Mouse (Mus musculus): ENCODE measurements at regions not wholly inside any gene's neighbourhood (a gene's known extent, or its start where the extent isn't known, plus 50 kb on each side); places are given as distances from the start of the nearest gene placed in this dataset.

GRCm38 (mm10) chr12:25623449-25623848 lies 526.5 kb upstream of the Id2 start:
- no peak for DNase-seq
- no peak for TF ChIP-seq CTCF (IDR thresholded peaks at IDR 0.05)
- H3K27ac ChIP-seq = no peak overlapping the region
- intact Hi-C loops (cut with DNase I) = no loop called here
- no peak overlapping the region for H3K4me3 ChIP-seq

GRCm38 (mm10) chr12:25621142-25621541 lies 524.2 kb upstream of the Id2 start:
- peak; percentile 21 for DNase-seq

GRCm38 (mm10) chr12:25617521-25617920 lies 520.6 kb upstream of the Id2 start:
- no peak for TF ChIP-seq CTCF (IDR thresholded peaks at IDR 0.05)
- intact Hi-C loops (cut with DNase I) = no loop called here
- no peak overlapping the region for H3K4me3 ChIP-seq
- H3K27ac ChIP-seq = no peak overlapping the region
- no peak for DNase-seq

More at GRCm38 (mm10) chr12:25621142-25621541, 524.2 kb upstream of the Id2 start:
- no peak for TF ChIP-seq CTCF (IDR thresholded peaks at IDR 0.05)
- H3K4me3 ChIP-seq = no peak overlapping the region
- no peak overlapping the region for H3K27ac ChIP-seq
- intact Hi-C loops (cut with DNase I) = no loop called here

GRCm38 (mm10) chr12:25615377-25615776 lies 518.4 kb upstream of the Id2 start:
- intact Hi-C loops (cut with DNase I) = no loop called here
- no peak for DNase-seq
- Histone ChIP-seq H3K4me3 (no peak overlapping the region), H3K27ac (no peak overlapping the region)
- TF ChIP-seq CTCF (IDR thresholded peaks at IDR 0.05) = no peak

GRCm38 (mm10) chr12:25613473-25613872 lies 516.5 kb upstream of the Id2 start:
- no peak for DNase-seq
- Histone ChIP-seq H3K4me3 (no peak overlapping the region), H3K27ac (no peak overlapping the region)
- intact Hi-C loops (cut with DNase I) = no loop called here
- TF ChIP-seq CTCF (IDR thresholded peaks at IDR 0.05) = no peak

- Histone ChIP-seq H3K27ac (no peak overlapping the region), H3K4me3 (no peak overlapping the region)
- intact Hi-C loops (cut with DNase I) = no loop called here
- TF ChIP-seq CTCF (IDR thresholded peaks at IDR 0.05) = no peak
- peak; percentile 64 for DNase-seq
These were observed 512.1 kb upstream of the Id2 start for GRCm38 (mm10) chr12:25609045-25609444.

- DNase-seq = no peak
- intact Hi-C loops (cut with DNase I) = no loop called here
- H3K4me3 ChIP-seq = no peak overlapping the region
- no peak for TF ChIP-seq CTCF (IDR thresholded peaks at IDR 0.05)
- no peak overlapping the region for H3K27ac ChIP-seq
These were observed 508.5 kb upstream of the Id2 start for GRCm38 (mm10) chr12:25605396-25605795.

- no peak for DNase-seq
- no peak for TF ChIP-seq CTCF (IDR thresholded peaks at IDR 0.05)
- intact Hi-C loops (cut with DNase I) = no loop called here
- no peak overlapping the region for H3K27ac ChIP-seq
- H3K4me3 ChIP-seq = no peak overlapping the region
These were observed 493.3 kb upstream of the Id2 start for GRCm38 (mm10) chr12:25590262-25590661.

- H3K27ac ChIP-seq = no peak overlapping the region
- TF ChIP-seq CTCF (IDR thresholded peaks at IDR 0.05) = no peak
- peak; percentile 21 for DNase-seq
- intact Hi-C loops (cut with DNase I) = no loop called here
- H3K4me3 ChIP-seq = no peak overlapping the region
These were observed 488.8 kb upstream of the Id2 start for GRCm38 (mm10) chr12:25585746-25586145.

- no peak for TF ChIP-seq CTCF (IDR thresholded peaks at IDR 0.05)
- H3K4me3 ChIP-seq = no peak overlapping the region
- DNase-seq = no peak
These were observed 482.5 kb upstream of the Id2 start for GRCm38 (mm10) chr12:25579407-25579806.

GRCm38 (mm10) chr12:25565131-25565530 lies 468.2 kb upstream of the Id2 start:
- no peak for DNase-seq
- intact Hi-C loops (cut with DNase I) = no loop called here
- Histone ChIP-seq H3K27ac (no peak overlapping the region), H3K4me3 (no peak overlapping the region)
- no peak for TF ChIP-seq CTCF (IDR thresholded peaks at IDR 0.05)

More at GRCm38 (mm10) chr12:25579407-25579806, 482.5 kb upstream of the Id2 start:
- intact Hi-C loops (cut with DNase I) = no loop called here
- H3K27ac ChIP-seq = no peak overlapping the region

GRCm38 (mm10) chr12:25559601-25560000 lies 462.7 kb upstream of the Id2 start:
- H3K4me3 ChIP-seq = no peak overlapping the region
- no peak for DNase-seq
- TF ChIP-seq CTCF (IDR thresholded peaks at IDR 0.05) = no peak
- no peak overlapping the region for H3K27ac ChIP-seq
- intact Hi-C loops (cut with DNase I) = no loop called here

GRCm38 (mm10) chr12:25553656-25554055 lies 456.7 kb upstream of the Id2 start:
- H3K4me3 ChIP-seq = no peak overlapping the region
- H3K27ac ChIP-seq = no peak overlapping the region
- TF ChIP-seq CTCF (IDR thresholded peaks at IDR 0.05) = no peak
- DNase-seq = no peak
- intact Hi-C loops (cut with DNase I) = no loop called here

- intact Hi-C loops (cut with DNase I) = no loop called here
- Histone ChIP-seq H3K27ac (no peak overlapping the region), H3K4me3 (no peak overlapping the region)
- DNase-seq = no peak
- TF ChIP-seq CTCF (IDR thresholded peaks at IDR 0.05) = no peak
These were observed 452.8 kb upstream of the Id2 start for GRCm38 (mm10) chr12:25549735-25550134.

- intact Hi-C loops (cut with DNase I) = no loop called here
- TF ChIP-seq CTCF (IDR thresholded peaks at IDR 0.05) = no peak
- Histone ChIP-seq H3K27ac (no peak overlapping the region), H3K4me3 (no peak overlapping the region)
- no peak for DNase-seq
These were observed 447.3 kb upstream of the Id2 start for GRCm38 (mm10) chr12:25544253-25544652.

Data from gastrocnemius, adult 2 months (tissue).